Mouse (Mus musculus) midbrain, postnatal 0 days (tissue): ENCODE results near the gene Hnrnpm. TPM values are rescaled to one million over a fixed set of nuclear protein-coding genes. Genes with fewer than 3 reads are reported as not detected.

Source experiments
- ATAC-seq: fragments of 200-750 bp; cut with Nextera tagmentation; 2 replicates; pipeline ENCODE4 v1.8.0; 2017; ENCODE audit warnings: moderate number of reproducible peaks, mild to moderate bottlenecking, moderate TSS enrichment, moderate library complexity; ENCODE audit not compliant: low FRiP score
- DNase-seq: peaks from one replicate; pipeline ENCODE4 v3.0.0-alpha.2; 2015; ENCODE audit warnings: low spot score
- H3K27ac ChIP-seq: fragments of 300-500 bp; sonication (generic); 2 replicates; pipeline ENCODE4 v1.5.1; 2014; ENCODE audit warnings: low read depth, mild to moderate bottlenecking, low read length, mixed read lengths
- H3K27me3 ChIP-seq: fragments of 300-500 bp; sonication (generic); 2 replicates; pipeline ENCODE4 v1.6.1; 2014; ENCODE audit warnings: low read length, control low read depth, mixed read lengths; ENCODE audit not compliant: insufficient read depth
- H3K36me3 ChIP-seq: fragments of 300-500 bp; sonication (generic); 2 replicates; pipeline ENCODE4 v1.6.1; 2014; ENCODE audit warnings: low read length, control low read depth, mixed read lengths; ENCODE audit not compliant: insufficient read depth
- H3K4me1 ChIP-seq: fragments of 300-500 bp; sonication (generic); 2 replicates; pipeline ENCODE4 v1.6.1; 2014; ENCODE audit warnings: mild to moderate bottlenecking, control low read depth, antibody characterized with exemption, low read length, mixed read lengths; ENCODE audit not compliant: insufficient read depth
- H3K4me2 ChIP-seq: fragments of 300-500 bp; sonication (generic); 2 replicates; pipeline ENCODE4 v1.6.1; 2014; ENCODE audit warnings: low read depth, mild to moderate bottlenecking, low read length, mixed read lengths; ENCODE audit not compliant: poor library complexity, severe bottlenecking
- H3K4me3 ChIP-seq: fragments of 300-500 bp; sonication (generic); 2 replicates; pipeline ENCODE4 v1.5.1; 2014; ENCODE audit warnings: low read depth, mild to moderate bottlenecking, low read length, moderate library complexity
- H3K9ac ChIP-seq: fragments of 300-500 bp; sonication (generic); replicated peaks from 2 replicates; pipeline ENCODE4 v1.6.1; 2014; ENCODE audit warnings: mild to moderate bottlenecking, low read length, moderate library complexity, mixed read lengths; ENCODE audit not compliant: poor library complexity, severe bottlenecking
- H3K9me3 ChIP-seq: fragments of 300-500 bp; sonication (generic); 2 replicates; pipeline ENCODE4 v1.6.1; 2016; ENCODE audit warnings: low read length, control low read depth
- CTCF ChIP-seq: IDR thresholded peaks from 2 replicates; pipeline ENCODE4 v1.5.1; 2016; ENCODE audit warnings: antibody characterized with exemption, mild to moderate bottlenecking
- WGBS: fragments of 180-500 bp; shearing (Covaris S2); extraction: QIAGEN DNeasy Blood & Tissue Kit; methylation state at CpG from one replicate; pipeline ENCODE4 v1.1.7; 2014; 5-methylcytosine and 5-hydroxymethylcytosine counted together
- polyA plus RNA-seq: library from polyadenylated mRNA; unstranded; fragments of >200 nt; fragmentation: Nextera tagmentation; extraction: Ambion mirVana; gene quantifications from 2 replicates; pipeline ENCODE4 v1.2.1, GENCODE M21; 2015
- total RNA-seq: library from RNA; depleted of rRNA; stranded (reverse); fragments of >200 nt; gene quantifications from 2 replicates; pipeline ENCODE4 v1.2.3, GENCODE M21; 2014

The Hnrnpm gene
- total and polyA plus RNA-seq, 2 experiments from 2014 or later: 48.7 to 124 TPM

GRCm38 (mm10) chr17:33637038-33637437 lies 49.6 kb downstream of the Hnrnpm start:
- H3K27ac ChIP-seq: no peak overlapping the region
- H3K27me3 ChIP-seq: no peaks in the 10 kb centered on the region
- H3K36me3 ChIP-seq: no peaks in the 10 kb centered on the region; the same call in 1 of the 2 replicates
- DNase-seq (no peak), ATAC-seq (no peak)
- no peak overlapping the region for H3K9ac ChIP-seq
- H3K4me3 ChIP-seq: no peak overlapping the region
- H3K9me3 ChIP-seq: no peaks in the 10 kb centered on the region
- H3K4me1 ChIP-seq: no peaks in the 10 kb centered on the region
- TF ChIP-seq CTCF: no peak
- 75% methylated on average over 2 of the region's 2 CpGs for WGBS
- no peak overlapping the region for H3K4me2 ChIP-seq

GRCm38 (mm10) chr17:33631796-33632195 lies 54.9 kb downstream of the Hnrnpm start:
- ATAC-seq (no peak), DNase-seq (peak; percentile 73)
- H3K27me3 ChIP-seq: no peaks in the 10 kb centered on the region
- no peak for TF ChIP-seq CTCF
- WGBS: 83% methylated on average over 5 of the region's 5 CpGs
- peaks cover 10% of the 10 kb centered on the region for H3K4me1 ChIP-seq
- no peak overlapping the region for H3K27ac ChIP-seq
- H3K9me3 ChIP-seq: no peaks in the 10 kb centered on the region
- no peak overlapping the region for H3K4me3 ChIP-seq
- H3K9ac ChIP-seq: no peak overlapping the region
- H3K4me2 ChIP-seq: no peak overlapping the region
- H3K36me3 ChIP-seq: peaks cover 5% of the 10 kb centered on the region; the same call in 1 of the 2 replicates

GRCm38 (mm10) chr17:33631236-33631635 lies 55.4 kb downstream of the Hnrnpm start:
- no peak overlapping the region for H3K4me3 ChIP-seq
- H3K36me3 ChIP-seq: peaks cover 5% of the 10 kb centered on the region; the same call in 1 of the 2 replicates
- H3K9me3 ChIP-seq: no peaks in the 10 kb centered on the region
- H3K27me3 ChIP-seq: no peaks in the 10 kb centered on the region
- H3K4me2 ChIP-seq: no peak overlapping the region
- no peak for DNase-seq
- no peak for TF ChIP-seq CTCF
- H3K4me1 ChIP-seq: peaks cover 10% of the 10 kb centered on the region
- H3K9ac ChIP-seq: no peak overlapping the region
- H3K27ac ChIP-seq: peak overlapping the region; percentile 12; the same call in 1 of the 2 replicates
- WGBS: 96% methylated on average over 9 of the region's 9 CpGs
- ATAC-seq: no peak

GRCm38 (mm10) chr17:33630171-33630895 lies 56.3 kb downstream of the Hnrnpm start:
- H3K4me3 ChIP-seq: no peak overlapping the region
- peaks cover 10% of the 10 kb centered on the region for H3K4me1 ChIP-seq
- H3K9ac ChIP-seq: no peak overlapping the region
- 77% methylated on average over 13 of the region's 13 CpGs for WGBS
- peak overlapping the region; percentile 49 for H3K4me2 ChIP-seq
- H3K27me3 ChIP-seq: no peaks in the 10 kb centered on the region
- no peaks in the 10 kb centered on the region for H3K9me3 ChIP-seq
- DNase-seq (peak; percentile 19), ATAC-seq (no peak)
- TF ChIP-seq CTCF: no peak
- no peak overlapping the region for H3K27ac ChIP-seq
- H3K36me3 ChIP-seq: peaks cover 5% of the 10 kb centered on the region; the same call in 1 of the 2 replicates

GRCm38 (mm10) chr17:33629487-33630125 lies 57.1 kb downstream of the Hnrnpm start:
- Histone ChIP-seq H3K27me3 (no peaks in the 10 kb centered on the region), H3K4me2 (peak overlapping the region; percentile 49), H3K27ac (peak overlapping the region; percentile 96), H3K36me3 (peaks cover 5% of the 10 kb centered on the region; the same call in 1 of the 2 replicates), H3K4me1 (peaks cover 10% of the 10 kb centered on the region), H3K9me3 (no peaks in the 10 kb centered on the region), H3K9ac (peak overlapping the region; percentile 77), H3K4me3 (peak overlapping the region; percentile 58)
- peak; percentile 13; the same call in 1 of the 2 replicates for TF ChIP-seq CTCF
- no peak for DNase-seq
- ATAC-seq: peak; percentile 11; the same call in 1 of the 2 replicates
- 72% methylated on average over 12 of the region's 12 CpGs for WGBS
